Mouse (Mus musculus) kidney, adult 2 months (tissue): Measurements from ENCODE around the gene Slc2a5.

ENCODE experiments used
- CTCF ChIP-seq: fragments of 200-500 bp; conservative IDR thresholded peaks from 2 replicates; pipeline ENCODE4 v1.5.1; 2011; ENCODE audit warnings: low read depth, mild to moderate bottlenecking, control low read depth, low read length, moderate library complexity, mixed read lengths; ENCODE audit not compliant: insufficient read depth, insufficient read length
- POLR2A ChIP-seq: fragments of 200-500 bp; IDR thresholded peaks from one replicate; pipeline ENCODE4 v1.6.1; 2011; ENCODE audit warnings: low read depth, low read length, control low read depth

- TF ChIP-seq POLR2A: no peak
- peak; percentile 18; the same call in 1 of the 2 replicates for TF ChIP-seq CTCF
Measured at GRCm38 (mm10) chr4:150085366-150085765, 33.7 kb upstream of the Slc2a5 start.
